Mouse (Mus musculus) T-helper 1 cell (primary cell): ENCODE measurements around the gene Ttc3.

Experiments used
- in situ Hi-C: fragments of 300-600 bp; cut with MboI, MseI; formaldehyde crosslinking; loops from one replicate; pipeline ENCODE4 v1.15.1; 2025; ENCODE audit warnings: high pct_unique_total_duplicates

Ttc3 gene

GRCm38 (mm10) chr16:94356776-94357494 is 13.5 kb upstream of the Ttc3 start:
- in situ Hi-C loops = no loop called here

- in situ Hi-C loops = no loop called here
These were observed 12.3 kb upstream of the Ttc3 start for GRCm38 (mm10) chr16:94358091-94358490.

GRCm38 (mm10) chr16:94360578-94361350 is 9.7 kb upstream of the Ttc3 start:
- in situ Hi-C loops = no loop called here

GRCm38 (mm10) chr16:94362174-94362873 is 8.1 kb upstream of the Ttc3 start:
- in situ Hi-C loops = no loop called here

- in situ Hi-C loops = no loop called here
These were observed 6.6 kb upstream of the Ttc3 start for GRCm38 (mm10) chr16:94363814-94364213.

- in situ Hi-C loops = no loop called here
These were observed 5.0 kb upstream of the Ttc3 start for GRCm38 (mm10) chr16:94365435-94365834.

- in situ Hi-C loops = no loop called here
These were observed 734 bp upstream of the Ttc3 start for GRCm38 (mm10) chr16:94369596-94370172.

GRCm38 (mm10) chr16:94370915-94371300 is 490 bp downstream of the Ttc3 start:
- in situ Hi-C loops = no loop called here

GRCm38 (mm10) chr16:94371301-94371931 is 998 bp downstream of the Ttc3 start, which contains the start of gene Pigp:
Gene Pigp (minus strand): TSS chr16:94371842.
- in situ Hi-C loops = no loop called here

GRCm38 (mm10) chr16:94379386-94379785 is 9.0 kb downstream of the Ttc3 start:
- in situ Hi-C loops = no loop called here

- in situ Hi-C loops = no loop called here
These were observed 12.9 kb downstream of the Ttc3 start for GRCm38 (mm10) chr16:94383277-94383676.

- in situ Hi-C loops = no loop called here
These were observed 17.3 kb downstream of the Ttc3 start for GRCm38 (mm10) chr16:94387690-94388089.

GRCm38 (mm10) chr16:94392299-94392698 is 21.9 kb downstream of the Ttc3 start:
- in situ Hi-C loops = no loop called here

GRCm38 (mm10) chr16:94395051-94395450 is 24.6 kb downstream of the Ttc3 start:
- in situ Hi-C loops = no loop called here

GRCm38 (mm10) chr16:94396641-94397040 is 26.2 kb downstream of the Ttc3 start:
- in situ Hi-C loops = no loop called here

- in situ Hi-C loops = no loop called here
These were observed 28.7 kb downstream of the Ttc3 start for GRCm38 (mm10) chr16:94399141-94399540.

GRCm38 (mm10) chr16:94401636-94402035 is 31.2 kb downstream of the Ttc3 start:
- in situ Hi-C loops = no loop called here

GRCm38 (mm10) chr16:94402185-94402584 is 31.8 kb downstream of the Ttc3 start:
- in situ Hi-C loops = no loop called here

GRCm38 (mm10) chr16:94411287-94411686 is 40.9 kb downstream of the Ttc3 start:
- in situ Hi-C loops = loop anchor here (10.0 kb wide), 1 partner anchor 1546 kb away; no protein-coding TSS in a partner anchor

- in situ Hi-C loops = loop anchor here (10.0 kb wide), 1 partner anchor 1547 kb away; no protein-coding TSS in a partner anchor
These were observed 41.8 kb downstream of the Ttc3 start for GRCm38 (mm10) chr16:94412198-94412597.

GRCm38 (mm10) chr16:94412760-94413159 is 42.3 kb downstream of the Ttc3 start:
- in situ Hi-C loops = loop anchor here (10.0 kb wide), 1 partner anchor 1548 kb away; no protein-coding TSS in a partner anchor
